Mouse (Mus musculus): ENCODE results near the gene Slc2a13. TPM values are rescaled to one million over a fixed set of nuclear protein-coding genes. Genes with fewer than 3 reads are reported as not detected.

Gene Slc2a13
- polyA plus RNA-seq, 1 experiment from 2014 or later: 1.7 TPM

GRCm38 (mm10) chr15:91327748-91328147 is 245.3 kb downstream of the Slc2a13 start:
- Histone ChIP-seq H3K36me3 (ENCODE audit: control insufficient read depth, insufficient read depth, low read length) (no peaks in the 10 kb centered on the region), H3K4me2 (no peak overlapping the region), H3K4me1 (ENCODE audit: control insufficient read depth, insufficient read depth, low read length) (no peaks in the 10 kb centered on the region), H3K4me3 (ENCODE audit: low read depth, low read length) (no peak overlapping the region), H3K9ac (ENCODE audit: low read length) (no peak overlapping the region), H3K9me3 (ENCODE audit: control insufficient read depth, low read length) (no peaks in the 10 kb centered on the region), H3K27ac (ENCODE audit: low read depth, low read length) (no peak overlapping the region), H3K27me3 (ENCODE audit: control insufficient read depth, insufficient read depth, low read length) (no peaks in the 10 kb centered on the region)
- WGBS: 83% methylated on average over 3 of the region's 3 CpGs
- ATAC-seq (ENCODE audit: low FRiP score) (no peak), DNase-seq (ENCODE audit: low spot score, missing footprints) (no peak)

GRCm38 (mm10) chr15:91327023-91327422 is 246.0 kb downstream of the Slc2a13 start:
- Histone ChIP-seq H3K9me3 (ENCODE audit: control insufficient read depth, low read length) (no peaks in the 10 kb centered on the region), H3K36me3 (ENCODE audit: control insufficient read depth, insufficient read depth, low read length) (no peaks in the 10 kb centered on the region), H3K4me3 (ENCODE audit: low read depth, low read length) (no peak overlapping the region), H3K27me3 (ENCODE audit: control insufficient read depth, insufficient read depth, low read length) (no peaks in the 10 kb centered on the region), H3K27ac (ENCODE audit: low read depth, low read length) (no peak overlapping the region), H3K4me1 (ENCODE audit: control insufficient read depth, insufficient read depth, low read length) (no peaks in the 10 kb centered on the region), H3K9ac (ENCODE audit: low read length) (no peak overlapping the region), H3K4me2 (no peak overlapping the region)
- DNase-seq (ENCODE audit: low spot score, missing footprints) (no peak), ATAC-seq (ENCODE audit: low FRiP score) (no peak)
- WGBS: 83% methylated on average over 4 of the region's 4 CpGs

- no peak overlapping the region for H3K27ac ChIP-seq (ENCODE audit: low read depth, low read length)
- H3K4me2 ChIP-seq: no peak overlapping the region
- DNase-seq (ENCODE audit: low spot score, missing footprints) (no peak), ATAC-seq (ENCODE audit: low FRiP score) (no peak)
- H3K36me3 ChIP-seq (ENCODE audit: control insufficient read depth, insufficient read depth, low read length): no peaks in the 10 kb centered on the region
- H3K4me1 ChIP-seq (ENCODE audit: control insufficient read depth, insufficient read depth, low read length): no peaks in the 10 kb centered on the region
- WGBS: 69% methylated on average over 3 of the region's 3 CpGs
- H3K4me3 ChIP-seq (ENCODE audit: low read depth, low read length): no peak overlapping the region
- H3K9ac ChIP-seq (ENCODE audit: low read length): no peak overlapping the region
- H3K9me3 ChIP-seq (ENCODE audit: control insufficient read depth, low read length): no peaks in the 10 kb centered on the region
- no peaks in the 10 kb centered on the region for H3K27me3 ChIP-seq (ENCODE audit: control insufficient read depth, insufficient read depth, low read length)
Observed at GRCm38 (mm10) chr15:91319376-91319775, 253.7 kb downstream of the Slc2a13 start.

- H3K4me3 ChIP-seq (ENCODE audit: low read depth, low read length): no peak overlapping the region
- no peak overlapping the region for H3K27ac ChIP-seq (ENCODE audit: low read depth, low read length)
- no peaks in the 10 kb centered on the region for H3K9me3 ChIP-seq (ENCODE audit: control insufficient read depth, low read length)
- H3K9ac ChIP-seq (ENCODE audit: low read length): no peak overlapping the region
- H3K36me3 ChIP-seq (ENCODE audit: control insufficient read depth, insufficient read depth, low read length): no peaks in the 10 kb centered on the region
- WGBS: 86% methylated on average over 4 of the region's 4 CpGs
- no peak for ATAC-seq (ENCODE audit: low FRiP score)
- no peak overlapping the region for H3K4me2 ChIP-seq
- no peaks in the 10 kb centered on the region for H3K27me3 ChIP-seq (ENCODE audit: control insufficient read depth, insufficient read depth, low read length)
- H3K4me1 ChIP-seq (ENCODE audit: control insufficient read depth, insufficient read depth, low read length): no peaks in the 10 kb centered on the region
- DNase-seq (ENCODE audit: low spot score, missing footprints): no peak
Observed at GRCm38 (mm10) chr15:91316964-91317363, 256.1 kb downstream of the Slc2a13 start.

- Histone ChIP-seq H3K27me3 (ENCODE audit: control insufficient read depth, insufficient read depth, low read length) (no peaks in the 10 kb centered on the region), H3K27ac (ENCODE audit: low read depth, low read length) (no peak overlapping the region), H3K9me3 (ENCODE audit: control insufficient read depth, low read length) (no peaks in the 10 kb centered on the region), H3K4me3 (ENCODE audit: low read depth, low read length) (no peak overlapping the region), H3K36me3 (ENCODE audit: control insufficient read depth, insufficient read depth, low read length) (no peaks in the 10 kb centered on the region), H3K9ac (ENCODE audit: low read length) (no peak overlapping the region), H3K4me1 (ENCODE audit: control insufficient read depth, insufficient read depth, low read length) (no peaks in the 10 kb centered on the region), H3K4me2 (no peak overlapping the region)
- DNase-seq (ENCODE audit: low spot score, missing footprints) (no peak), ATAC-seq (ENCODE audit: low FRiP score) (no peak)
- 81% methylated on average over 19 of the region's 19 CpGs for WGBS
Observed at GRCm38 (mm10) chr15:91314402-91315318, 258.4 kb downstream of the Slc2a13 start.

GRCm38 (mm10) chr15:91304296-91304852 is 268.7 kb downstream of the Slc2a13 start:
- no peak overlapping the region for H3K9ac ChIP-seq (ENCODE audit: low read length)
- no peaks in the 10 kb centered on the region for H3K9me3 ChIP-seq (ENCODE audit: control insufficient read depth, low read length)
- no peaks in the 10 kb centered on the region for H3K36me3 ChIP-seq (ENCODE audit: control insufficient read depth, insufficient read depth, low read length)
- 46% methylated on average over 7 of the region's 7 CpGs for WGBS
- H3K4me3 ChIP-seq (ENCODE audit: low read depth, low read length): no peak overlapping the region
- no peak overlapping the region for H3K4me2 ChIP-seq
- DNase-seq (ENCODE audit: low spot score, missing footprints) (peak; percentile 97), ATAC-seq (ENCODE audit: low FRiP score) (peak; percentile 77)
- no peaks in the 10 kb centered on the region for H3K4me1 ChIP-seq (ENCODE audit: control insufficient read depth, insufficient read depth, low read length)
- no peak overlapping the region for H3K27ac ChIP-seq (ENCODE audit: low read depth, low read length)
- no peaks in the 10 kb centered on the region for H3K27me3 ChIP-seq (ENCODE audit: control insufficient read depth, insufficient read depth, low read length)

GRCm38 (mm10) chr15:91301366-91301765 is 271.7 kb downstream of the Slc2a13 start:
- peak; percentile 71 for ATAC-seq (ENCODE audit: low FRiP score)
- Histone ChIP-seq H3K36me3 (ENCODE audit: control insufficient read depth, insufficient read depth, low read length) (no peaks in the 10 kb centered on the region), H3K27ac (ENCODE audit: low read depth, low read length) (no peak overlapping the region), H3K4me2 (no peak overlapping the region), H3K9ac (ENCODE audit: low read length) (no peak overlapping the region), H3K4me3 (ENCODE audit: low read depth, low read length) (no peak overlapping the region), H3K9me3 (ENCODE audit: control insufficient read depth, low read length) (no peaks in the 10 kb centered on the region), H3K27me3 (ENCODE audit: control insufficient read depth, insufficient read depth, low read length) (no peaks in the 10 kb centered on the region), H3K4me1 (ENCODE audit: control insufficient read depth, insufficient read depth, low read length) (no peaks in the 10 kb centered on the region)
- 21% methylated on average over 3 of the region's 3 CpGs for WGBS
- DNase-seq (ENCODE audit: low spot score, missing footprints): peak; percentile 99

GRCm38 (mm10) chr15:91299319-91299835 is 273.7 kb downstream of the Slc2a13 start:
- Histone ChIP-seq H3K9ac (ENCODE audit: low read length) (no peak overlapping the region), H3K4me1 (ENCODE audit: control insufficient read depth, insufficient read depth, low read length) (peaks cover 4% of the 10 kb centered on the region; the same call in 1 of the 2 replicates), H3K4me2 (no peak overlapping the region), H3K9me3 (ENCODE audit: control insufficient read depth, low read length) (no peaks in the 10 kb centered on the region), H3K27ac (ENCODE audit: low read depth, low read length) (no peak overlapping the region), H3K4me3 (ENCODE audit: low read depth, low read length) (no peak overlapping the region), H3K27me3 (ENCODE audit: control insufficient read depth, insufficient read depth, low read length) (no peaks in the 10 kb centered on the region), H3K36me3 (ENCODE audit: control insufficient read depth, insufficient read depth, low read length) (no peaks in the 10 kb centered on the region)
- 89% methylated on average over 11 of the region's 11 CpGs for WGBS
- DNase-seq (ENCODE audit: low spot score, missing footprints) (no peak), ATAC-seq (ENCODE audit: low FRiP score) (no peak)

GRCm38 (mm10) chr15:91283418-91283817 is 289.6 kb downstream of the Slc2a13 start:
- ATAC-seq (ENCODE audit: low FRiP score): no peak
- Histone ChIP-seq H3K27ac (ENCODE audit: low read depth, low read length) (no peak overlapping the region), H3K36me3 (ENCODE audit: control insufficient read depth, insufficient read depth, low read length) (no peaks in the 10 kb centered on the region), H3K27me3 (ENCODE audit: control insufficient read depth, insufficient read depth, low read length) (no peaks in the 10 kb centered on the region), H3K9me3 (ENCODE audit: control insufficient read depth, low read length) (no peaks in the 10 kb centered on the region; the same call in 1 of the 2 replicates), H3K9ac (ENCODE audit: low read length) (no peak overlapping the region), H3K4me1 (ENCODE audit: control insufficient read depth, insufficient read depth, low read length) (no peaks in the 10 kb centered on the region), H3K4me3 (ENCODE audit: low read depth, low read length) (no peak overlapping the region), H3K4me2 (no peak overlapping the region)
- peak; percentile 39 for DNase-seq (ENCODE audit: low spot score, missing footprints)
- WGBS: 86% methylated on average over 3 of the region's 3 CpGs
